Mouse (Mus musculus): Measurements from ENCODE around the gene Atp2a3. TPM values are rescaled to one million over a fixed set of nuclear protein-coding genes. Genes with fewer than 3 reads are reported as not detected.

The Atp2a3 gene
- polyA plus RNA-seq, 1 experiment, result 3.7 TPM

DNA sequence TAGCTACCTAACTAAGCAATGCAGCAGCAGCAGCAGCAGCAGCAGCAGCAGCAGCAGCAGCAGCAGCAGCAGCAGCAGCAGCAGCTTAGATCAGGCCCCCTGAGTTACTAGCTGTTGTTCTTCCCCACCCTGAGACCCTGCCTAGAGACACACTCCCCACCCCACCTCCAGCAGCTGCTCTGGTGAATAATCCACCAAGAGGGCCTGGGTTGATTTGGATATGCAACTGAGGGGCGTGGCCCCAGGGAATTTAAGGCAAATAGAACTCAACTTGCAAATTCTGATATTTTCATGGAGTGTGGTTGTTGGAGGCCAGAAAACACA is 7.9 kb upstream of the Atp2a3 start:
- Histone ChIP-seq H3K36me3 (ENCODE audit: control insufficient read depth, insufficient read depth, low read length, poor library complexity, severe bottlenecking) (no peaks in the 10 kb centered on the region), H3K9me3 (replicated peaks; ENCODE audit: control insufficient read depth, insufficient read depth, low read length, poor library complexity, severe bottlenecking) (no peaks in the 10 kb centered on the region), H3K4me3 (ENCODE audit: low read depth, low read length) (no peak overlapping the region), H3K9ac (ENCODE audit: low read depth, poor library complexity, severe bottlenecking) (no peak overlapping the region), H3K4me1 (ENCODE audit: control insufficient read depth, insufficient read depth, low read length) (peaks cover 12% of the 10 kb centered on the region), H3K27me3 (ENCODE audit: control insufficient read depth, insufficient read depth, low read length, poor library complexity, severe bottlenecking) (no peaks in the 10 kb centered on the region), H3K27ac (ENCODE audit: insufficient read depth, low read length) (no peak overlapping the region)
- TF ChIP-seq POLR2A (IDR thresholded peaks at IDR 0.05; ENCODE audit: insufficient read depth, low read length), result no peak
- no peak for TF ChIP-seq CTCF (IDR thresholded peaks at IDR 0.05; ENCODE audit: low read depth, low read length)
- no peak for TF ChIP-seq EP300 (IDR thresholded peaks at IDR 0.05; ENCODE audit: insufficient read depth, low read depth, low read length)

DNA sequence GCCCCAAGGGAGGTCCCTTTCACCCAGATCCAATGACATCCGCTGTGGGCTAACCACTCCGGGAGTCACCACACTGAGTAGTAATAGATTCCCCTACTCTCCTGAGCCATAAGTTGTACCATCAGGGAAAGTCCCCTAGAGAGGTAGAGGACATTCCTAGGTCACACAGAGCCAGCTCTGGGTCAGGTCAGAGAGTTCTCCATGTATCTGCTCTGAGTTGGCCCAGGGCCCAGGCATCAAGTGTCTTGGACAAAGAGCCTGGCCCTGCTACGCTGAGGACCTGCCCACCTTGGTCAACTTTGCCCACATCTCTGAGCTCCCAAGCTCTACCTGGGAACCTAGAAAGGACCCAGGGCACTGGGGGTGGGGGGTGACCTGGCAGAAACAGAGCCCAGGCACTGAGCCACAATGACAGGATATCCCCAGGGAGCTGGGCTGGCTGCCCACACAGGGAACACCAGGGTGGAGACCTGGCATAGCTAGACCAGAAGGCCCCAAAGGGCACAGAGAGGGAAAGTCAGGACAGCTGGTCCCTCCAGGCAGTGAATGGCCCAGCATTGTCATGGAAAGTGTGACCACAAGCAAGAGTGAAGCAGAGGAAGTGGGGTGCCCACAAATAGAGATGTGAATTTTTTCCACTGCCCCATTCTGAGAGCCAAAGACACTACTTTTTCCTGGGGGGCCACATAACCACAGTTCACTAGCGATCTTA is 7.4 kb upstream of the Atp2a3 start:
- TF ChIP-seq CTCF (IDR thresholded peaks at IDR 0.05; ENCODE audit: low read depth, low read length) (no peak), POLR2A (IDR thresholded peaks at IDR 0.05; ENCODE audit: insufficient read depth, low read length) (no peak), EP300 (IDR thresholded peaks at IDR 0.05; ENCODE audit: insufficient read depth, low read depth, low read length) (no peak)
- Histone ChIP-seq H3K9me3 (replicated peaks; ENCODE audit: control insufficient read depth, insufficient read depth, low read length, poor library complexity, severe bottlenecking) (no peaks in the 10 kb centered on the region), H3K36me3 (ENCODE audit: control insufficient read depth, insufficient read depth, low read length, poor library complexity, severe bottlenecking) (no peaks in the 10 kb centered on the region), H3K4me3 (ENCODE audit: low read depth, low read length) (no peak overlapping the region), H3K27me3 (ENCODE audit: control insufficient read depth, insufficient read depth, low read length, poor library complexity, severe bottlenecking) (no peaks in the 10 kb centered on the region), H3K4me1 (ENCODE audit: control insufficient read depth, insufficient read depth, low read length) (peaks cover 12% of the 10 kb centered on the region), H3K27ac (ENCODE audit: insufficient read depth, low read length) (no peak overlapping the region), H3K9ac (ENCODE audit: low read depth, poor library complexity, severe bottlenecking) (no peak overlapping the region)

DNA sequence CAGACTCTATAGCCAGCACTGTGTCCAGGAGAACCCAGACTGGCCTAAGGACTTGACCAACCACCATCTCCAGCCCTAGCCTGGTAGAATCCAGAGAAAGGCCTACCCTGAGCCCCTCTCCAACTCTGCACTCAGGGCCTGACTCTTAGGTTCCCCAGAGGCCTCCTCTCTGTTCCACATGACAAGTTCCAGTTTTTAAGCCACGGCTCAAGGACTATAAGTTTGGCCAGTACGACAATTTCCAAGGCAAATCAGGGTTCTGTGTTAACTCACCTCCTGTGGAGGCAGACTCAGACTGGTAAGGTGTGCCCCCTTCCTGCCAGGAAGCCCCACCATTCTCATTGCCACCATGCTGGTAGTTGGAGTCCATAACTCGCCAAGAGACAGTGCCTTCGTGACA is 6.8 kb upstream of the Atp2a3 start:
- Histone ChIP-seq H3K27me3 (ENCODE audit: control insufficient read depth, insufficient read depth, low read length, poor library complexity, severe bottlenecking) (no peaks in the 10 kb centered on the region), H3K4me3 (ENCODE audit: low read depth, low read length) (no peak overlapping the region), H3K9me3 (replicated peaks; ENCODE audit: control insufficient read depth, insufficient read depth, low read length, poor library complexity, severe bottlenecking) (no peaks in the 10 kb centered on the region), H3K4me1 (ENCODE audit: control insufficient read depth, insufficient read depth, low read length) (peaks cover 12% of the 10 kb centered on the region), H3K27ac (ENCODE audit: insufficient read depth, low read length) (no peak overlapping the region), H3K36me3 (ENCODE audit: control insufficient read depth, insufficient read depth, low read length, poor library complexity, severe bottlenecking) (no peaks in the 10 kb centered on the region), H3K9ac (ENCODE audit: low read depth, poor library complexity, severe bottlenecking) (no peak overlapping the region)
- TF ChIP-seq EP300 (IDR thresholded peaks at IDR 0.05; ENCODE audit: insufficient read depth, low read depth, low read length) (no peak), POLR2A (IDR thresholded peaks at IDR 0.05; ENCODE audit: insufficient read depth, low read length) (no peak), CTCF (IDR thresholded peaks at IDR 0.05; ENCODE audit: low read depth, low read length) (no peak)

DNA sequence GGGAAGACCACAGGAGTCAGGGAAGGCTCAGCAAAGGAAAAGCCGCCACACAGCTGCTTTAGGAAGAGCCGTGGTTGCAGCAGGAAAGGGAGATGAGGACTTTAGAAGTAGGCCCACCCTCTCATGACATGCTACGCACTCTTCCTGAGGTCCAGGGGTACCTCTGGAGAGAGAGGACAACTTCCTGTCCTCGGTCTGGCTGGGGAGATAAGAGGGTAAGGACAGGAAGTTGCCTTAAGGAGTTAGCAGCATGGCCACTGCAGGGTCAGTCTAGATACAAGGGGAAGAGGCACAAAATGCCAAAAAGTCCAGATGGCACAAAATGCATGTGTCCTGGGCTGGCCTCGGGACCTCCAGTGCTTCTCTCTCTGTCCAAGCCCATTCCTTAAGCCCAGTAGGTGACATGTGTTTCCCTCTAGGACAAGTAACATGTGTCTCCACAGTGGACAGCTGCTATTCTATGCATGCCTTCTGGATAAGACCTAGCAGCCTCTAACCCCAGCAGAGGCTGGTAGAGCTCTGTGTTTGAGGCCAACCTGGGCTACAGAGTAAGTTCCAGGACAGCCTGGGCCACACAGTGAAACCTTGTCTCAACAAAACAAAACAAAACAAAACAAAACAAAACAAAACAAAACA is 5.5 kb upstream of the Atp2a3 start:
- Histone ChIP-seq H3K27me3 (ENCODE audit: control insufficient read depth, insufficient read depth, low read length, poor library complexity, severe bottlenecking) (no peaks in the 10 kb centered on the region), H3K4me3 (ENCODE audit: low read depth, low read length) (no peak overlapping the region), H3K27ac (ENCODE audit: insufficient read depth, low read length) (no peak overlapping the region), H3K4me1 (ENCODE audit: control insufficient read depth, insufficient read depth, low read length) (peaks cover 13% of the 10 kb centered on the region), H3K9me3 (replicated peaks; ENCODE audit: control insufficient read depth, insufficient read depth, low read length, poor library complexity, severe bottlenecking) (no peaks in the 10 kb centered on the region), H3K9ac (ENCODE audit: low read depth, poor library complexity, severe bottlenecking) (no peak overlapping the region), H3K36me3 (ENCODE audit: control insufficient read depth, insufficient read depth, low read length, poor library complexity, severe bottlenecking) (no peaks in the 10 kb centered on the region)
- TF ChIP-seq POLR2A (IDR thresholded peaks at IDR 0.05; ENCODE audit: insufficient read depth, low read length) (no peak), EP300 (IDR thresholded peaks at IDR 0.05; ENCODE audit: insufficient read depth, low read depth, low read length) (no peak), CTCF (IDR thresholded peaks at IDR 0.05; ENCODE audit: low read depth, low read length) (no peak)

DNA sequence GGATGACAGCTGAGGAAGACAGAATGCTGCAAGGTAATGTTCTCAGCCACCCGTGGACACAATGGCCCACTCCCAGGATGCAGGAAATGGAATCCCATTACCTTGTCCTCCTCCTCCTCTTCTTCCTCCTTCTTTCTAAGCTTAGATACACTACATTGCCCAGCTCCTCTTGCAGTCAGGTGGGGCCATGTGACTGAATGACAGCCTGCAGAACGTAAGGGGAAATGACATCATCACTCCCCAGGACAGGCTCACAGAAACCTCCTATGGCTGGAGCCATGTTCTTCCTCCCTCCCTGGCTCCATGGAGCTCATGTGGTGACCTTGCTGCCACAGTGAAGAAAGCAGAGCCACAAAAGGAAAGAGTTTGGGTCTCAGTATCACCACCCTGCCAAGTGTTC is 3.7 kb upstream of the Atp2a3 start:
- Histone ChIP-seq H3K36me3 (ENCODE audit: control insufficient read depth, insufficient read depth, low read length, poor library complexity, severe bottlenecking) (no peaks in the 10 kb centered on the region), H3K9ac (ENCODE audit: low read depth, poor library complexity, severe bottlenecking) (no peak overlapping the region), H3K4me1 (ENCODE audit: control insufficient read depth, insufficient read depth, low read length) (peaks cover 10% of the 10 kb centered on the region), H3K27me3 (ENCODE audit: control insufficient read depth, insufficient read depth, low read length, poor library complexity, severe bottlenecking) (no peaks in the 10 kb centered on the region), H3K27ac (ENCODE audit: insufficient read depth, low read length) (no peak overlapping the region), H3K4me3 (ENCODE audit: low read depth, low read length) (no peak overlapping the region), H3K9me3 (replicated peaks; ENCODE audit: control insufficient read depth, insufficient read depth, low read length, poor library complexity, severe bottlenecking) (no peaks in the 10 kb centered on the region)
- TF ChIP-seq CTCF (IDR thresholded peaks at IDR 0.05; ENCODE audit: low read depth, low read length) (no peak), EP300 (IDR thresholded peaks at IDR 0.05; ENCODE audit: insufficient read depth, low read depth, low read length) (no peak), POLR2A (IDR thresholded peaks at IDR 0.05; ENCODE audit: insufficient read depth, low read length) (no peak)
